Mouse (Mus musculus): ENCODE data around the gene Adgrv1.

The Adgrv1 gene

GRCm38 (mm10) chr13:81045345-81045744 is 587.6 kb downstream of the Adgrv1 start:
- DNase-seq (ENCODE audit: low read depth, low spot score): no peak

Measured in brain, embryonic 18.5 days (tissue).